Mouse (Mus musculus): ENCODE data around the gene Lmod2. TPM values are rescaled to one million over a fixed set of nuclear protein-coding genes. Genes with fewer than 3 reads are reported as not detected.

The Lmod2 gene
- polyA plus RNA-seq, 1 experiment from 2014 or later, result not detected

DNA sequence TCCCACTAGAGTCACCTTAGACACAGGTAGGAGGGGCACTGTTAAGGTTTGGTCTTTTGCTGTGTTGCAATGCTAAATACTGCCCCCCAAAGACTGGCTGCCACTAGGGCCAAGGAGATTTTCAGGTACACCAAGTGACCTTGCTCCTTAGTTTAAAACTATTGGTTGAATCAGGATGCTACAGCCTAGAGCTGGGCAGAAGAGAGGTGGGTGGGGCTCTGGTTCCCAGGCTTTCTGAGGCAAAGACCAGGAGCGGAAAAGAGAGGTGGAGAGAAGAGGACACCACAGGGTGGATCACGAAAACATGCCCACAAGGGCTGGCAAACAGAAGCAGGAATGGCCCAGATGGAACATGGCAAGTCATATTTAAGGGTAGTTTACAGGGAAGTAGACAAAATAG, 44.6 kb downstream of the Lmod2 start:
- H3K4me1 ChIP-seq (ENCODE audit: control insufficient read depth, insufficient read depth, low read length), result no peaks in the 10 kb centered on the region
- no peak overlapping the region for H3K4me3 ChIP-seq (ENCODE audit: low read depth, low read length)
- no peaks in the 10 kb centered on the region for H3K9me3 ChIP-seq (replicated peaks; ENCODE audit: control insufficient read depth, low read length, poor library complexity, severe bottlenecking)
- no peak overlapping the region for H3K9ac ChIP-seq (ENCODE audit: low read depth, low read length)
- WGBS, result 95% methylated on average over 2 of the region's 2 CpGs
- H3K27me3 ChIP-seq (ENCODE audit: control insufficient read depth, insufficient read depth, low read depth, low read length), result no peaks in the 10 kb centered on the region
- H3K4me2 ChIP-seq (ENCODE audit: low read length), result no peak overlapping the region
- H3K36me3 ChIP-seq (ENCODE audit: control insufficient read depth, insufficient read depth, low read length), result no peaks in the 10 kb centered on the region
- no peak for ATAC-seq
- H3K27ac ChIP-seq (ENCODE audit: low read length), result no peak overlapping the region

DNA sequence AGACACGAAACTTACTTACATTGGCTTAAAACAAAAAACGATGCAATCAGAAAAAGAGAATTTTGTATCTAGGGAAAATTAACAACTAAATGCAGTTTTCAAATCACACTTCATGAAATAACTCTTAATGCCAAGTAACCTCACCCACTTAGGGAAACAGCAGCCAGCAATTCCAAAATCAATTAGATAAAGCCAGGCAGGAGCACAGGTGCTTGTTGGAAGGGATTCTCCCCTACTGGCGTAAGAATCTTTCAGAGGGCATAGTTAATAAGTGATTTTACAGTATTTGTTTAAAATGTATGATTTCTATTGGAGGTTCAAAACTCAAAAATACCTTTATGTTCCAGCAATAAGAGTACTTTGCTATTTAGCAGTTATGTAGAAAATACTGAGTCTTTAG, 45.4 kb downstream of the Lmod2 start:
- ATAC-seq, result no peak
- no peak overlapping the region for H3K4me2 ChIP-seq (ENCODE audit: low read length)
- H3K36me3 ChIP-seq (ENCODE audit: control insufficient read depth, insufficient read depth, low read length), result no peaks in the 10 kb centered on the region
- peaks cover under 1% of the 10 kb centered on the region; the same call in 1 of the 2 replicates for H3K4me1 ChIP-seq (ENCODE audit: control insufficient read depth, insufficient read depth, low read length)
- H3K4me3 ChIP-seq (ENCODE audit: low read depth, low read length), result no peak overlapping the region
- no peak overlapping the region for H3K27ac ChIP-seq (ENCODE audit: low read length)
- no peaks in the 10 kb centered on the region for H3K9me3 ChIP-seq (replicated peaks; ENCODE audit: control insufficient read depth, low read length, poor library complexity, severe bottlenecking)
- WGBS, result 96% methylated on average over 3 of the region's 3 CpGs
- no peaks in the 10 kb centered on the region for H3K27me3 ChIP-seq (ENCODE audit: control insufficient read depth, insufficient read depth, low read depth, low read length)
- no peak overlapping the region for H3K9ac ChIP-seq (ENCODE audit: low read depth, low read length)

DNA sequence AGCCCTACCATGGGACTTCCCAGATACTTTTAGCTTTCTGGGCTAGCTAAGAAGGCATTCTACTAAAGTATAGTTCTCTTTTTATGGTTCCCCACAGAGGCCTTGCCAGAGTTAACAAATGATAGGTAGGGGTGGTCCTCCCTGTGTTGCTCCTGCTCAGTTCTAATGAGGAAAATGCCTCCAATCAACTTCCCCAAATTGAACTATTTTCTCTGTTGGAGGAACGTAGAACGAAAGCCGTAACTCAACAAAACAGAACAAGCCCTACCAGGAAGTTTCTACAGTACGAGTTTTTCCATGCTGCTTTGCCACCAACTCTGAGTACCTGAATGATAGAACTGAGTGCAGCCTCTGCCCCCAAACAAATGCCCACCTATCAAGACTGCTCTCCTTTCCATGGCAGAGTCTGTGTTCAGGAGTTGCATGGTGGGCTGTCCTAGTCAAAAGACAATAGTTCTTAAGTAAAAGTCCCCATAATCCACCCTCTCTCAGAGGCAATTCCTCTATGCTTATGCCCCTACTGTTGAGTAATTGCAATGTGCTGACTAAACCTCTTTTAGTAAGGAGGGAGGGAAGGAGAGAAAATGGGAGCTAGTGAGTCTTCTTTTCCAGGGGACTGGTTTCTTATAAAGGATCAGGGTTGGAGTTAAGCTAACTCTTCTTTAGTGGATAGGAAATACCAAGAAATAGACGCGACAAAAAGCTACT, 47.9 kb downstream of the Lmod2 start:
- WGBS, result 83% methylated on average over 6 of the region's 6 CpGs
- no peak overlapping the region for H3K9ac ChIP-seq (ENCODE audit: low read depth, low read length)
- peaks cover 6% of the 10 kb centered on the region for H3K4me1 ChIP-seq (ENCODE audit: control insufficient read depth, insufficient read depth, low read length)
- ATAC-seq, result no peak
- H3K27ac ChIP-seq (ENCODE audit: low read length), result no peak overlapping the region
- H3K9me3 ChIP-seq (replicated peaks; ENCODE audit: control insufficient read depth, low read length, poor library complexity, severe bottlenecking), result no peaks in the 10 kb centered on the region
- H3K4me3 ChIP-seq (ENCODE audit: low read depth, low read length), result no peak overlapping the region
- no peak overlapping the region for H3K4me2 ChIP-seq (ENCODE audit: low read length)
- no peaks in the 10 kb centered on the region for H3K27me3 ChIP-seq (ENCODE audit: control insufficient read depth, insufficient read depth, low read depth, low read length)
- H3K36me3 ChIP-seq (ENCODE audit: control insufficient read depth, insufficient read depth, low read length), result no peaks in the 10 kb centered on the region

DNA sequence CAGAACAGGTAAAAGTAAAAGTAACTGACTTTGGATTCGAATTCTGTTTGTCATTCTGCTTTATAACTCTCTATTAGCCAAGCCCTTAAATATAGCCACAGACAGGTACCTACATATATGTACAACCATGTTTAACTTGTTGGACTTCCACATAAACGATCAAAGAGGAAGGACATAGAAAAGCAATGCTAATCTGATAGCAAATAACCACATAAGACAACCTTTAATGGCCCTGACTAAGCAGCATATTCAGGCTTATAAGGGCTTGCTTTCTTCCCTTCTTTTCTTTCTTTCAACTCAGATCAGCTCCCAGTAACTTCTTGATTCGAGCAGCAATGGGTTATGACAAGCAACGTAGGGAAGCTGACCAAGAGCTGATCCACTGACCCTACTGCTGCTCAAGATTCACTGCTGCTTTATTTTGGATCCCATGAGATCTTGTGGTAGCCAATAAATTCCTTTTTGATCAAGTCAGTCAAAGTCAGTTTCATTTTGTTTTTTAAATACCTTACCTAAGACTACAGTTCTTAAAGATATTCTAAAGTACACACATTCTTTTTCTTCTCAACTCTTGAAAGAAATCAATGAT, 49.6 kb downstream of the Lmod2 start:
- no peak for ATAC-seq
- WGBS, result 82% methylated on average over 4 of the region's 4 CpGs
- H3K27ac ChIP-seq (ENCODE audit: low read length), result no peak overlapping the region
- no peaks in the 10 kb centered on the region for H3K9me3 ChIP-seq (replicated peaks; ENCODE audit: control insufficient read depth, low read length, poor library complexity, severe bottlenecking)
- H3K36me3 ChIP-seq (ENCODE audit: control insufficient read depth, insufficient read depth, low read length), result no peaks in the 10 kb centered on the region
- peaks cover 6% of the 10 kb centered on the region for H3K4me1 ChIP-seq (ENCODE audit: control insufficient read depth, insufficient read depth, low read length)
- H3K4me3 ChIP-seq (ENCODE audit: low read depth, low read length), result no peak overlapping the region
- H3K27me3 ChIP-seq (ENCODE audit: control insufficient read depth, insufficient read depth, low read depth, low read length), result no peaks in the 10 kb centered on the region
- H3K9ac ChIP-seq (ENCODE audit: low read depth, low read length), result no peak overlapping the region
- no peak overlapping the region for H3K4me2 ChIP-seq (ENCODE audit: low read length)

DNA sequence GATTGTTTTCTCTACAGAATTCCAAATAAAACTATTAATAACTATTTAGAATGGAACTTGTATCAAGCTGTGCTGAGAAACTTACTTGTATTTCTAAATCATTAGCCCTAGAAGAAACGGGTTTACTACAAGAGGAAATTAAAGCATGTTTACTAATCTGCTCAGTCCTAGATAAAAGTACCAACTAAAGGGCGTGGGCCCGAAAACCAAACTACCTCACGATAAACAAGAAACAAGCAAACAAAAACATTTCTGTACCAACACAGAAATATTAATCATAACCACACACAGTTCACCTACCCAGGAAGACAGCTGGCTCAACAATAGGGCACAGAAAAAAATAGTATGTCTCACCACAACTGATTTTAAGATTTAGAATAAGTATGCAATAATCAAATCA, 50.8 kb downstream of the Lmod2 start:
- no peak for ATAC-seq
- H3K27ac ChIP-seq (ENCODE audit: low read length), result no peak overlapping the region
- no peaks in the 10 kb centered on the region for H3K9me3 ChIP-seq (replicated peaks; ENCODE audit: control insufficient read depth, low read length, poor library complexity, severe bottlenecking)
- no peak overlapping the region for H3K9ac ChIP-seq (ENCODE audit: low read depth, low read length)
- no peak overlapping the region for H3K4me2 ChIP-seq (ENCODE audit: low read length)
- H3K27me3 ChIP-seq (ENCODE audit: control insufficient read depth, insufficient read depth, low read depth, low read length), result no peaks in the 10 kb centered on the region
- no peaks in the 10 kb centered on the region for H3K36me3 ChIP-seq (ENCODE audit: control insufficient read depth, insufficient read depth, low read length)
- H3K4me3 ChIP-seq (ENCODE audit: low read depth, low read length), result no peak overlapping the region
- WGBS, result 92% methylated on average over 4 of the region's 4 CpGs
- peaks cover 6% of the 10 kb centered on the region for H3K4me1 ChIP-seq (ENCODE audit: control insufficient read depth, insufficient read depth, low read length)

DNA sequence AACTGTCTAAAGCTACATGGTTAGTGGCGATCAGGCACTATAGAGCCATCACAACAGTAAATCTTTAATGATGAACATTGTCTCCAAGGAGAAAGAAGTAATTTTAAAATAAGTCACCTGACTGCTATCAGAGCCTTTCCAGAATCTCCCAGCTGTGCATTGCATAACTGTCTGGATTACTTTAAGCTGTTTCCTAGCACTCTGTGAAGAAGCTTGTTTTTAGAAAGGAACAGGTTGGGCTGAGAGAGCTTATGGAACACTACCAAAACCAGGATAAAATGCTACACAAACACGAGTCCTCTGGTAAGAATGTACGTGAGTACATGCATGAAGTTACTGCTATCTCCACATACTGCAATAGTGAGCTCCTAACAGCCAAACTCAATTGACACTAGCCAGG, 53.2 kb downstream of the Lmod2 start:
- Histone ChIP-seq H3K9ac (ENCODE audit: low read depth, low read length) (no peak overlapping the region), H3K27me3 (ENCODE audit: control insufficient read depth, insufficient read depth, low read depth, low read length) (no peaks in the 10 kb centered on the region), H3K27ac (ENCODE audit: low read length) (no peak overlapping the region), H3K9me3 (replicated peaks; ENCODE audit: control insufficient read depth, low read length, poor library complexity, severe bottlenecking) (no peaks in the 10 kb centered on the region), H3K4me2 (ENCODE audit: low read length) (no peak overlapping the region), H3K4me1 (ENCODE audit: control insufficient read depth, insufficient read depth, low read length) (peaks cover 6% of the 10 kb centered on the region), H3K4me3 (ENCODE audit: low read depth, low read length) (no peak overlapping the region), H3K36me3 (ENCODE audit: control insufficient read depth, insufficient read depth, low read length) (no peaks in the 10 kb centered on the region)
- no peak; the same call in 1 of the 2 replicates for ATAC-seq
- 79% methylated on average over 3 of the region's 3 CpGs for WGBS

DNA sequence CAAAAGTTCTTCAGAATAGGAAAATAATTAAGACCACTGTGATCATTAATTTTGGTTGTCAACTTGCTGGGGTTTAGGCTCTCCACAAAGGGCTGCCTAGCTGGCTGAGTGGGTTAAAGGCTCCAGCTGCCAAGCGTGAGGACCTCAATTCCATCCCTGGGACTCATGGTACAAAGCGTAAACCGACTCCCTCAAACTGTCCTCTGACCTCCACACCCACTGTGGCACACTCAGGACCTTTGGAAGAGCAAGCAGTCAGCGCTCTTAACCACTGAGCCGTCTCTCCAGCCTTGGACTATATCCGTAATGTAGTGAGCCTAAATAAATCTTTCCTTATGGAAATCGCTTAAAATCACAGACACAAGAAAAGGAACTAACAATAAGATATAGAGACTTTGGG, 54.0 kb downstream of the Lmod2 start:
- Histone ChIP-seq H3K36me3 (ENCODE audit: control insufficient read depth, insufficient read depth, low read length) (no peaks in the 10 kb centered on the region), H3K27ac (ENCODE audit: low read length) (no peak overlapping the region), H3K4me2 (ENCODE audit: low read length) (no peak overlapping the region), H3K9me3 (replicated peaks; ENCODE audit: control insufficient read depth, low read length, poor library complexity, severe bottlenecking) (no peaks in the 10 kb centered on the region), H3K9ac (ENCODE audit: low read depth, low read length) (no peak overlapping the region), H3K27me3 (ENCODE audit: control insufficient read depth, insufficient read depth, low read depth, low read length) (no peaks in the 10 kb centered on the region), H3K4me1 (ENCODE audit: control insufficient read depth, insufficient read depth, low read length) (peaks cover 6% of the 10 kb centered on the region), H3K4me3 (ENCODE audit: low read depth, low read length) (no peak overlapping the region)
- ATAC-seq, result no peak
- WGBS, result 80% methylated on average over 7 of the region's 7 CpGs

Other genes with a start within 250 kb of the Lmod2 start
- 1.9 TPM in 2 replicates for gene Iqub, start 82.7 kb upstream of the Lmod2 start, polyA plus RNA-seq (2015; fragmentation: Nextera tagmentation; extraction: Ambion mirVana)
- gene Ndufa5, start 69.7 kb upstream of the Lmod2 start, polyA plus RNA-seq (2015; fragmentation: Nextera tagmentation; extraction: Ambion mirVana), result 410 and 412 TPM in 2 replicates
- gene Asb15, start 69.6 kb upstream of the Lmod2 start, polyA plus RNA-seq (2015; fragmentation: Nextera tagmentation; extraction: Ambion mirVana), result not detected in 2 replicates
- gene Wasl, start 67.2 kb downstream of the Lmod2 start, polyA plus RNA-seq (2015; fragmentation: Nextera tagmentation; extraction: Ambion mirVana), result 61.3 and 63.2 TPM in 2 replicates
- not detected in 2 replicates for gene Hyal6, start 135.5 kb downstream of the Lmod2 start, polyA plus RNA-seq (2015; fragmentation: Nextera tagmentation; extraction: Ambion mirVana)
- gene Hyal4, start 150.6 kb downstream of the Lmod2 start, polyA plus RNA-seq (2015; fragmentation: Nextera tagmentation; extraction: Ambion mirVana), result not detected in 2 replicates
- not detected in 2 replicates for gene Spam1, start 193.4 kb downstream of the Lmod2 start, polyA plus RNA-seq (2015; fragmentation: Nextera tagmentation; extraction: Ambion mirVana)